Mouse (Mus musculus) splenic B cell, adult 2 months (primary cell): ENCODE data around the gene Mark1.

Experiments
- DNase-seq: peaks from one replicate; pipeline ENCODE4 v3.0.0-alpha.2; 2011; ENCODE audit warnings: low read depth, low spot score
- H3K27me3 ChIP-seq: 2 replicates; pipeline ENCODE4 v1.6.1; 2012; ENCODE audit warnings: mild to moderate bottlenecking, low read length, moderate library complexity, mixed read lengths; ENCODE audit not compliant: control insufficient read depth, poor library complexity, insufficient read depth, severe bottlenecking
- H3K36me3 ChIP-seq: 2 replicates; pipeline ENCODE4 v1.6.1; 2012; ENCODE audit warnings: mild to moderate bottlenecking, low read length, moderate library complexity, mixed read lengths; ENCODE audit not compliant: control insufficient read depth, poor library complexity, insufficient read depth, severe bottlenecking

The Mark1 gene

GRCm38 (mm10) chr1:184986748-184987147 is 12.6 kb downstream of the Mark1 start:
- DNase-seq, result no peak
- H3K27me3 ChIP-seq, result no peaks in the 10 kb centered on the region
- H3K36me3 ChIP-seq, result no peaks in the 10 kb centered on the region

- Histone ChIP-seq H3K36me3 (no peaks in the 10 kb centered on the region), H3K27me3 (no peaks in the 10 kb centered on the region)
- DNase-seq, result no peak
These were observed 14.6 kb downstream of the Mark1 start for GRCm38 (mm10) chr1:184984723-184985122.

- no peaks in the 10 kb centered on the region for H3K27me3 ChIP-seq
These were observed 15.6 kb downstream of the Mark1 start for GRCm38 (mm10) chr1:184983751-184984150.

GRCm38 (mm10) chr1:184972214-184972776 is 27.1 kb downstream of the Mark1 start:
- DNase-seq, result no peak
- Histone ChIP-seq H3K36me3 (no peaks in the 10 kb centered on the region), H3K27me3 (no peaks in the 10 kb centered on the region)

More at GRCm38 (mm10) chr1:184983751-184984150, 15.6 kb downstream of the Mark1 start:
- H3K36me3 ChIP-seq, result no peaks in the 10 kb centered on the region
- no peak for DNase-seq

GRCm38 (mm10) chr1:184969374-184969773 is 30.0 kb downstream of the Mark1 start:
- no peak for DNase-seq
- Histone ChIP-seq H3K27me3 (no peaks in the 10 kb centered on the region), H3K36me3 (no peaks in the 10 kb centered on the region)

- Histone ChIP-seq H3K27me3 (no peaks in the 10 kb centered on the region), H3K36me3 (no peaks in the 10 kb centered on the region)
- DNase-seq, result no peak
These were observed 33.5 kb downstream of the Mark1 start for GRCm38 (mm10) chr1:184965682-184966360.

- H3K27me3 ChIP-seq, result no peaks in the 10 kb centered on the region
- no peaks in the 10 kb centered on the region for H3K36me3 ChIP-seq
- no peak for DNase-seq
These were observed 36.2 kb downstream of the Mark1 start for GRCm38 (mm10) chr1:184963121-184963693.

- no peaks in the 10 kb centered on the region for H3K27me3 ChIP-seq
- H3K36me3 ChIP-seq, result no peaks in the 10 kb centered on the region
- no peak for DNase-seq
These were observed 37.5 kb downstream of the Mark1 start for GRCm38 (mm10) chr1:184961853-184962252.

GRCm38 (mm10) chr1:184958818-184959217 is 40.6 kb downstream of the Mark1 start:
- no peak for DNase-seq
- Histone ChIP-seq H3K27me3 (no peaks in the 10 kb centered on the region), H3K36me3 (no peaks in the 10 kb centered on the region)

GRCm38 (mm10) chr1:184958388-184958787 is 41.0 kb downstream of the Mark1 start:
- Histone ChIP-seq H3K27me3 (no peaks in the 10 kb centered on the region), H3K36me3 (no peaks in the 10 kb centered on the region)
- DNase-seq, result no peak

GRCm38 (mm10) chr1:184951758-184952157 is 47.6 kb downstream of the Mark1 start:
- Histone ChIP-seq H3K36me3 (no peaks in the 10 kb centered on the region), H3K27me3 (no peaks in the 10 kb centered on the region)
- no peak for DNase-seq

GRCm38 (mm10) chr1:184951057-184951456 is 48.3 kb downstream of the Mark1 start:
- Histone ChIP-seq H3K36me3 (no peaks in the 10 kb centered on the region), H3K27me3 (no peaks in the 10 kb centered on the region)
- DNase-seq, result no peak

GRCm38 (mm10) chr1:184938106-184938505 is 61.3 kb downstream of the Mark1 start:
- DNase-seq, result no peak
- no peaks in the 10 kb centered on the region for H3K36me3 ChIP-seq
- H3K27me3 ChIP-seq, result no peaks in the 10 kb centered on the region

- H3K36me3 ChIP-seq, result no peaks in the 10 kb centered on the region
- DNase-seq, result no peak
- H3K27me3 ChIP-seq, result no peaks in the 10 kb centered on the region
These were observed 63.4 kb downstream of the Mark1 start for GRCm38 (mm10) chr1:184935980-184936379.

- no peak for DNase-seq
- no peaks in the 10 kb centered on the region for H3K27me3 ChIP-seq
- no peaks in the 10 kb centered on the region for H3K36me3 ChIP-seq
These were observed 63.9 kb downstream of the Mark1 start for GRCm38 (mm10) chr1:184935490-184935889.
